Mouse (Mus musculus) skeletal muscle tissue, adult 2 months (tissue): ENCODE measurements around the gene Zdhhc5.

Source experiments
- DNase-seq: peaks from one replicate; pipeline ENCODE4 v3.0.0-alpha.2; 2012; ENCODE audit warnings: low read depth, low spot score

The Zdhhc5 gene

DNA sequence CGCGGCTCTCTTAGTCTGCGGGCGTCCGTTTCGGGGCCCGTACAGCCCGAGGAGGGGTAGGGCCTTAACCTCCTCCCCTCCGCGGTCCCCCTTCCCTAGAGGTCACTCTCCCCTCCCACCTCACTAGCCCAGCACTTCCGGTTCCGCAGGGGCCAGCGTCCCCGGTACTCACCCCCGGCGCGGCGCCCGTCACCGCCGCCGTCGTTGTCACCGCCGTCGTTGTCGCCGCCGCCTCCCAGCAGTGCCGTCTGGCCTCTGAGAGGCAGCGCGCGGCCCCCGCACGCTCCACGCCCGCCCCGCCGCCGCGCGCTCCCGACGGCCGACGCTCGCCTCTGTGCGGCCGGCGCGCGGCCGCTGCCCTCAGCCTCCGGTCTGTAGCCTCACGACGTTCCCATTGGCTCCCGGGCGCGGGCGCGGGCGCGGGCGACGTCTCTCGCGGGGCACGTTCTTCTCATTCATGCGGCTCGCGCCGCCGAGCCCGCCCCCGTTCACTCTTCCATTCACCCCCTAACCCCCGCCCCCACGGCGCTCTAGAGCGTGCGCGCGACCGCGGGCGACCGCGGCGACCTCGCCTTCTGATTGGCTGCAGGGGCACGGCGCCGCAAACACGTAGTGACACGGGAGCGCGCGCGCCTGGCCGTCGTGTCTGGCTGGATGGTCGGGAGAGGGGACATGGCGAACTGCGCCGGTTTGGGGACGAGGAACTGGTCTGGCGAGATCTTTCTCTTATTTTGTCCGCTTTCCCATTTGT lies at the start of gene Zdhhc5:
Gene Zdhhc5 (minus strand): TSS at position 370 of the 751 bp plus-strand sequence.
- DNase-seq: peak; percentile 98

DNA sequence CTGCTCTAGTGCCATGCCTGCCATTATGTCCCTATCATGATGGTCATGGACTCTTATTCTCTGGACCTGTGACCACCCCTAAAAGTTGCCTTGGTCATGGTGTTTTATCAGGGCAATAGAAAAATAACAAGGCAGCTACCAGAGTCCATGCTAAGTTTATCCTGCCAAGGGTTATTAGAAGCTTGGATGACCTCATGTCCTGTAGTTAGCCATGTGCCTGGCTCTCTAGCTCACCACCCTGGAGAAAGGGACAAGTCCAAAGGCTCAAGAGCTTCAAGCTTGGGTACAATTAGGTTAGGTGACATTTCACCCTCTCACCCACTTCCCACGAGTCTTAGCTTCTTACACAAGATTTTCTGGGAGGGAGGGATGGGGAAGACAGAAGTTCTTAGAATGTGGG lies 47.8 kb upstream of the Zdhhc5 start:
- no peak for DNase-seq

DNA sequence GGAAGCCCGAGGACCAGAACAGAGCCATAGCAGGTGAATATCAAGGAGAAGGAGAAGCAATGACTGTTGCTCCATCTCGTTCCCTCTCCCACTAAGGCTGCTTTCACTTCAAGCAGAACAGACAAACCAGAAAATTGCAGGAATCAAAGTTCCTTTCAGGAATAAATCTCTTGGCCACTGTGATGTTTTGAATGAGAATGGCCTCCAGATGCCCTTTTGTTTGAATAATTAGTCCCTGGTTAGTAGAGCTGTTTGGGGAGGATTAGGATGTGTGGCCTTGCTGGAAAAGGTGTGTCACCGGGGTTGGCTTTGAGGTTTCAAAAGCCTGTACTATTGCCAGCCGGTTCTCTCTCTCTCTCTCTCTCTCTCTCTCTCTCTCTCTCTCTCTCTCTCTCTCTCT lies 47.3 kb upstream of the Zdhhc5 start:
- DNase-seq: no peak

DNA sequence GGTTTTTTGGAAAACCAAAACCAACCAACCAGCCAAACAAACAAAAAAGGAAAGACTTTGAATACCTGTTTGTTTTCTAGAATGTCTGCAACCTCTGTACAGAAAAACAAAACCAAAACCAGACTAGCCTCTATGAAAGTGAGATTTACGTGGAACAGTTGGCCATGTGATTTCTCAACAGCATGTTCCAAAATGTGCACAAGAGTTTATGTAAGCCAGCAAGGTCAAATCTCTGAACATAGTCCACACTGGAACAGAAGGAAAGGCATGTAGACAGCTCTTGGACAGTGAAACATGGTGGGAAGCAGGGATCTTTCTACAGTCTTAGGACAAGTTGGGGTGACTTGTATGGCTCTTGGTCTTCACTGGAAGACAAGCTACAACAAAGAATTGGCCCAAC lies 46.9 kb upstream of the Zdhhc5 start:
- no peak for DNase-seq

DNA sequence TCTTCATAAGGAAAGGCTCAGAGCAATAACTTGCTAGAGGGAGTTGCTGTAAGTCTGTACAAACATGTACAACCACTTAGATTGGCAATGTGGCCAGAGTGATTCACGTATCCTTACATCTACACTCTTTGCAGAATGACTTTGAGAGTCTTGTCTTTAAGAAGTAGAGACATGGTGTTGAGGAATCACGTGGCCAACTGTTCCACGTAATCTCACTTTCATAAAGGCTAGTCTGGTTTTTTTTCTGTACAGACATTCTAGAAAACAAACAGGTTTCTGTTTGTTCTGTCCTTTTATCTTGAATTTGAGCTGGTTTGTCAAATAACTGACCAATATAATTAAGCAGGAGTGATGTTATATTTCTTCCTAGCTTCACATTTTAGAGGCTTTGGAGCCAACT lies 46.3 kb upstream of the Zdhhc5 start:
- DNase-seq: no peak

DNA sequence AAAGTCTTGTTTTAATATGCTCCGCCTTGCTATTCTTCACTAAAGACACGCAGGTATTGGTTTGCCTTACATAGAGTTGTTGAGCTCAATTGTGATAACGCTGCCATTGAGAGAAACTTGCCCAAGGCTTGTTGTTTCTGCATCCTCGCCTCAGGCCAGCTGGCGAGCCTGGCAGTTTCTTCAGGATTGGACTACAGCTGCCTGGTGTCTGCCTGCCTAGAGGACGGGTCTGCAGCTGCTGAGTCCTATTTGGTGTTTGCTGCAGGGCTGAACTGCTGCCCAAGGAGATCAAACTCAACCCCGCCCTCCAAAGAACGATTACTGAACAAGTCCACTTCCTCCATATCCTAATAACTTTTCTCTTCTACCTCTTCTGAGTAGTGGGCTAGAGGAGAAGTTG lies 45.8 kb upstream of the Zdhhc5 start:
- no peak for DNase-seq

DNA sequence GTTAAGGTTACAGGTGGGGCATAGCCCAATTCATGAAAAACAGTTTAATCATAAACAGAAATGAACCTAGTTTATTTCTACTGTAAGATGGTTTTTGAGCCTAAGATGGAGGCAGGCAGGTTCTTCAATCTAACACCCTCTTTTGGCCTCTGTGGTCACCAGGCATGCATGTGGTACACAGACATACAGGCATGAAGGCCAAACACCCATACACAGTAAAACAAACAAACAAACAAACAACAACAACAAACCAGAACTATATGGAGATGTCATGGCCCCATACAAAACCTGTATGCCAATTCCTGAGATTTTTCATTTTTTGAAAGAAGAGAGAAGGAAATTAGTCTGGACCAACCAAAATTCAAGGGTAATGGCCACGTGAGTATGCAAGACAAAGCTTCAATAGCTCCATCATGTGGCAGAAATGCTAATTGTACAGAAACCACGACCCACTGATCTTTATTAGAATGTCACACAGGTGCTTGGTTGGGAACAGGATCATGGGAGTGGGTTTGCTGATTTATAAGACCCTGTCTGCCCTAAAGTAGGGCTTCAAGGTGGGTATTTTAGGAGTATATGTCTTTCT lies 43.7 kb upstream of the Zdhhc5 start:
- no peak for DNase-seq

DNA sequence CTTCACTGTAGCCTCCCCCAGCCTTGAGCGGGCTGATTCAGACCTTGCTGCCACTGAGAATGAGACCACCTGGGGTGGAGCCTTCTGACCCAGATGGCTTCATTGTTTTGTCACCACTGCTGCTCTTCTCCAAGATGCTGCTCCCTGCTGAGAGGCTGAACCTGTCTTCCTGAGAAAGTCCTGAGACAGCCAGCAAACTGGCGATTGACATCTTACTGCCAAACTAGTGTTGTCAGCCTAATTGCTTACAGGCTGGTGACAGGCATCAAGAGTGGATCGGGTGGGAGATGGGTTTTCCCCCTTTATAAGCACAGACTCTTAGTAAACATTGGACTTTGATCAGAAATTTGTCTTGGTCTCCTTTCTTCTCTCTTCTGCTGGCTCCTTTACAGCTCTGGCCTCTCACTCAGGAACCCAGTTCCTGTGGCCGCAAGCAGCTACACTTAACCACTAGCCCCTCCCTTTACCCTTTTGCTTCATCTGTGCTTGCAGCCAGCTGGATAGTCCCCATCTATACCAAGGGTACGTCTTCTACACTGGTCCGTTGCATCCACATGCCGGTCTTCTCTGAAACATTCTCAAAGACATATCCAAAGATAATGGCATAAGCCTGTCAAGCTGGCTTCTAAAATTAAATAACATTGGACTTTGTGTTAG lies 42.2 kb upstream of the Zdhhc5 start:
- no peak for DNase-seq

DNA sequence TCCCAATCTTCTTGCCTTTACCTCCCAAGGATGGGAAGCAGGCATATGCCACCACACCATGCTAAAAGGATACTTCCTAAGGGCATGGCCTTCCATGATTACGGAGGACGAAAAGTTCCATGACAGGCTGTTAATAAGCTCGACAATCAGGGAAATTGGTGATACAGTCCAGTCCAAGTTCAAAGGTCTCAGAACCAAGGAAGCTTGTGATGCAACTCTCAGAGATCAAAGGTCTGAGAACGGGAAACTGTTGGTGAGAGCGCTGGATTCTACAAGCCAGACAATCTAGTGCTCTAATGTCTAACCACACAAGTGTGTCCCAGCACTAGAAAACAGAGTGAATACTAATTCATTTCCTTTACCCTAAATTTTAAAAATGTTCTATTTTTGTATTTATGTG lies 41.3 kb upstream of the Zdhhc5 start:
- no peak for DNase-seq

DNA sequence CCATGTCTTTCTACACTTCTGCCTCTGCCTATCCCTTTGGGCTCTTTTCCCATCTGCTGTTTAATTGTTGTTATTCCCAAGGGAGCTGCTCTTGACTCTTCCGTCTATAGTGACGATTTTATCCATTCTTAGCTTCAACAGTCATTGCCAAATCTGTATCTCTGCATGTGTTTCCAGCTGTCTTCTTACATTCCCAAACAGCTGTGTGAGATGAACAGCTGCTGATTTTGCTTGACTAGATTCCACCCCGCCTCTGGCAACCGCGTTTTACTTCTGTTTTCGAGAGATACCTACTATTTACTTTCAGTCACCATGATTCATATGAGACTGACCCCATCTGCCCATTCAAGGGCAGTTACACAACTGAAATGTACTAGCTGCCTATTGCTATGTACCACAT lies 35.1 kb upstream of the Zdhhc5 start:
- DNase-seq: no peak

DNA sequence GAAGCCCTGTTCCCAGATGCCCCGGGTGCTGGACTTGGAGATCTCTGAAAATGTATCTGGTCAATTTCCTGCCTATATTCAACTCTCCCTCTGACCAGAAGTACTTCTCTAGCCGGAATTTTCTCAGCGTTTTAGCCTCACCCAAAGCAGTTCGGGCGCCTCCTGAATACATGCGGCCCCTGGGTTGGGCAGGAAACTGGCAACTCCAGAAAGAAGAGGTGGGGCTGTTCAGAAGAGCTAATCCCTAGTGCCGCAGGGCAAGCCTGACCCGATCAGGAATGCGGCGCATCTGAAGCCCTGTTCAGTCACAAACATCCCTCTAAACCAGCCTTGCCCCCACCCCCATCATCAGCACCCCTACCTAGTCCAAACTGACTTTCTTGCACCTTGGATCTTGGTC lies 29.1 kb upstream of the Zdhhc5 start:
- no peak for DNase-seq

DNA sequence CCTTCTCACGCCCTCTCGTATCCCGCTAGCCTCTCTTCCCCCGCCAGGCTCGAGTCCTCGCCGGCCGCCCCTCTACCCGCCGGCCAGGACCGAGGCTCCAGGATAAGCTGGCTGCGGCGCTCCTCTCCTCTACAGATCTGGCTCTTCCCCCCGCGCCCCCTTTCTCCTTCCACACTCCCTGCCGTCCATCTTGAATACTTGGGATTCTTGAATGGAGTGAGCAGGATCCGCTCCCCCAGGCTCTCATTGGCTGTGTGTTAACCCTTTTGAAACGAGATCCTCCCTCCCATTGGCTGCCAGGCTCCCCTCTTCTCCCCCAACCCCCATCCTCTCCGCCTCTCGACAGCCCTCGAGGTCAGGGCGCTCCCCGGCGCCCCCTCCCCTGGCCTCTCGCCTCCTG lies 28.6 kb upstream of the Zdhhc5 start, which contains the start of gene Gm19426:
Gene Gm19426 (minus strand): TSS at position 95 of the 400 bp plus-strand sequence.
- DNase-seq: peak; percentile 51

DNA sequence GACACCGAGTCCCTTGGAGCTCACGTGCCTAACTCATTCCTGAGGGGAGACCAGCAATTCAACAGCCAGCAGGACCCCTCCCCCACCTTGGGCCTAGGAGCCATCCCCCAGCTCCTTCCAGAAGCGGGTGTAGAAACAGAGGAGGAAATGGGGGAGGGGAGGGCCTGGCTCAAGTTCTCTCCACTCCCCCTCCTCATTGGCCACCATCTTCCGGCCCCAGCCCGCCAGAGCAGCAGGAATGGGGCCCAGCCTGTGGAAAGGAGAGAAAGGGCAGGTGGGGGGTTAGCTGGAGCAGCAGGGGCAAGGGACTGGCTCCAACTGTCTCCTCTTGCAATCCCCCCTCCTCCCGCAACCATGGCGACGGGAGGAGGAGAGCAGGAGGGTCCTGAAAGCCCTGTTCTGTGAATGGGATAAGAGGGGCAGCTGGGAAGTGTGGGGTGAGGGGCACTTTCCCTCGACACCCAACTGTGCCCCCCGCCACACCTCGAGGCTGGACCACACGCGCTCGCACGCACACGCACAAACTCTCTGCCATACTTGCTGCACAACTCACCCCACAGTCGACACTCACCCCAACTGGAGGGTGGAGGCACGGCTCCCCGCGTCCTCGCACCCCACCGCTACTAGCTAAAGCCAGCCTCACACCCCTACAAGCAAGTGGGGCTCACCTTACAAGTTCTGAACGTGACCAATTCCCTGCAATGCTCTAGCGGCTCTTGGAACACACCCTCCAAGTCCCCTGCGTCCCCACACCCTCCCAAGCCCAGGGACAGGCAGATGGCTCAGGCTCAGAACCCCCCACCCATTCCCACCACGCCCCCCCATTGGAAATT lies 27.7 kb upstream of the Zdhhc5 start:
- no peak for DNase-seq

DNA sequence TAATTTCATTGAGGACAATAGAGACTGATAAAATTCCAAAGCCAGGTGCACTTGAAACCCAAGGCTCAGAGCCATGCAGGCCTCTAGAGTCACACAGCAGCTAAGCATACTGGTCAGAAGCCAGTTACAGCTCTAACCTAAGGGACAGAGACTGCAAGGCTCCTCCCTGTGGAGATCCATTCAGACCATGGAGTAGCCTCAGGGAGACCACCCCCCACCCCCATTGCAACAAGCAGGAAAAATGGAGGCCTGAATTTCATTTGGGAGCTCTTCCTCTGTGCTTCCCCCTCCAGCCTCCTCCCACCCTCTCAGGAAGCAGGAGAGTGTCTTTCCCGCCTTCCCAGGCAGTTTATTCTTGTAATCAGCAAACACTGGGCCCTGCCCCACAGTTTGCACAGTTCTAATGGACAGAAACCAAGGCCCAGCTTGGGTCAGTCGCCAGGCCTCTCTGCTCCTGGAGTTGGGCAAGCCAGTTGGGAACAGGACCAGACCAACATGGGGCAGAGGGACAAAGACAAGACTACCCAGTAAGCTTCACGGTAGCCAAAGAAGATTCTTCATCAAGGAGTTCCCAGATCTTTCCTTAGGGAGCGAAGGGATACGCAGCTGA lies 27.0 kb upstream of the Zdhhc5 start:
- no peak for DNase-seq

DNA sequence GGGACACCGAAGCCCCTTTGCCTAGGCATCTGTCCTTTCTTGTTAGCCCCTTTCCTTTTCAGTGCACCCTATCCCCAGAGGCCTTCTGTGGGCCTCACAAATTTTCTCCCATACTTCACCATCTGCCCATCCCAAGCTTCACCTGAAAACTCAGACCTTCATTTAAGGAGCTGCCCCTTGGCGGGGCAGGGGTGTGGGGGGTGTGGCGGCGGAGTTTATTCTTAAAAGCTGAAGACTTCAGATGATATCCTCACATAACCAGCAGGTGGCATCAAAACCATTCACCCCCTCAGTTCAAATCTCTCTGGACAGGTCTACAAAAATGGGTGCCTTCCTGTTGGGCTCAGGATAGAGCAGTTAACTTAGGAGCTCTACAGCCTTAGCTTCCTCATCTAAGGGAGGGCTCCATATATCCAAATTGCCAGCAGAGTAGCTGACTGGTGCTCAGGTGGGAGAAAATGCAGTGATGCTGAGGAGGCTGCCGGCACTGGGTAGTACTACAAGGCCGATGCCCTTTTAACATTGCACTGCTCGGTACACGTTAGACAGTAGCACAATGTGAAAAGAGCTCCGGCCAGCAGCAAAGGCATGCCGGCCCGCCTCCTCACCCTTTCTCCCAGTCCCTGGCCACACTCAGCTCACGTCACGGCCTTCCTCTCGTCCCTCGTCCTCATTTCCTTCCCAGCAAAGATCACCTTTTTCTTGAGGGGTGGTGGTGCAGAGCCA lies 25.8 kb upstream of the Zdhhc5 start:
- no peak for DNase-seq

DNA sequence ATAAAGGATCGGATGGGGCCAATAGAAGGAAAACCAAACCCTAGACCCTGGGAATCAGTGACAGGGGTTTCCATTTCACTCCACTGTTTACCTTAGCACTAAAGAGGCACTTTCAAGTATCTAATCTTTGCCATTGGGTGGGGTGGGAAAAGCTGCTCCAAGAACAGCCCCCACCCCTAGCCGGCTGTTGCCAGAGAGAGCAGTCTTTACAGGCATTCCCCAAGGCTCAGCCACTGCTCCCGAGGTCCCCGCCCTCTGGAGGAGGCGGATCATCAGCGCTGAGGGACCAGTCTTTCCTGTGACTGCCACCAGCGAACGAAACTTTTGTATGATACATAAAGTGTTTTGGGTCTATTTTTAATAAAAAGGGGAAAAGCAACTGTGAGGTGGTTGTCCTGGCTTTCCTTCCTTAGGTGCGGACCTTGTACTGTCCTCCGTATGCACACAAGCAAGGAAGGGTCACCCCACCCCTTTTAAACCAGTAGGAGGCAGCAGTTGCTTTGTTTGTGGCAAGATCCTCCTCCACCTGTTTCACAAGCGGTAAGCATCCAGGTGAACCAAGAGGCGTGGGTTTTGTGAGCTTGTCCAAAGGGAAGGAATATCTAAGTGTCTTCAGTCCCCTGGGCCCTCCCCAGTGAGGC lies 23.4 kb upstream of the Zdhhc5 start:
- DNase-seq: no peak

DNA sequence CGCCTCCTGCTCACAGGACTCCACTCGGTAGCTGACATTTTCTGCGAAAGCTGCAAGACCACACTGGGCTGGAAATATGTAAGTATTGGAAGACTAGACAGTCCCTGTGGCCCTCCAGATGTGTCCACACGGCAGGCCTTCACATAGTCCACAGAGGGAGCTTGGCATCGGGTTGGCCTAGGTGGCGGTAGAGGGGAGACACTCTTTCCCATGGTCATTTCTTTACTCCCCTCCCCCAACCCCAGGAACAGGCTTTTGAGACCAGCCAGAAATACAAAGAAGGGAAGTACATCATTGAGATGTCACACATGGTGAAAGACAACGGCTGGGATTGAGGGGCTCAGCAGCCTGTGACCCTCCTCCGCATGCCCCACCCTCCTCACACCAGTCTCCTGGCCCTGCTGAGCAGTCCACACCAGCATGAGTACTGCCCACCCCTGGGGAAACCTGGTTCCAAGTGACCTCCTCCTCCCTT lies 22.5 kb upstream of the Zdhhc5 start:
- no peak for DNase-seq

DNA sequence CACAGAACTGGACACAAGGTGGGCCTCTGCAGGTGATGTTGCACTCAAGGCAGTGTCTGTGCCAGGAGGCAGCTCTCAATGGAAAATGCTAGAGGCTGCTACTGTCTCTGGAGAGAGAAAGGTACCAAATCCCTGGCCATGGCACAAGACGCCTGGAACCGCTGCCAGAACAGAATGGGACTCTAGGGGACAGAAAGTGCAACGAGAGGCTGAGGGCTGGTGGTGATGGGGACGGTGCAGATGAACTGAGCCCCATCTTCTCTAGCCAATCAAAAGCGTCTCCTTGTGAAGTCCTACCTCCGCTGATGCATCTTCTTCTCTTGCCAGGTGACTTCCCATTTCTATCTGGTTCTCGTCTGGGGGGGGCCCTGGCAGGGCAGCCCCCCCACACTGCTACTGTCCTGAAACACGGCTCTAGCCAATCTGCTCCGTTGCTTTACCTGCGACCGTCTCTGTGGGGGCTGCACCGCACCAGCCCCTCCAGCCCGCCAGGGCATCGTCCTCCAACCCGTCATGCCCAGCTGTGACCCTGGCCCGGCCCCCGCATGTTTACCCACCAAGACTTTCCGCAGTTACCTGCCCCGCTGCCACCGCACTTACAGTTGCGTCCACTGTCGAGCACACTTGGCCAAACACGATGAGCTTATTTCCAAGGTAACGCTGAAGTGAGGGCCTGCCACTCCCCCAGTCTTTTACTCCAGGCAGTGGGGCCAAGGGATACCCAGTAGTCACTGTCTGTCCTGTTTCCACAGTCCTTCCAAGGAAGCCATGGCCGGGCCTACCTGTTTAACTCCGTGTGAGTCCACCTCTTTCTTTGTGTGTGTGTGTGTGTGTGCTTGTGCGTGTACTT lies 21.6 kb upstream of the Zdhhc5 start:
- no peak for DNase-seq

DNA sequence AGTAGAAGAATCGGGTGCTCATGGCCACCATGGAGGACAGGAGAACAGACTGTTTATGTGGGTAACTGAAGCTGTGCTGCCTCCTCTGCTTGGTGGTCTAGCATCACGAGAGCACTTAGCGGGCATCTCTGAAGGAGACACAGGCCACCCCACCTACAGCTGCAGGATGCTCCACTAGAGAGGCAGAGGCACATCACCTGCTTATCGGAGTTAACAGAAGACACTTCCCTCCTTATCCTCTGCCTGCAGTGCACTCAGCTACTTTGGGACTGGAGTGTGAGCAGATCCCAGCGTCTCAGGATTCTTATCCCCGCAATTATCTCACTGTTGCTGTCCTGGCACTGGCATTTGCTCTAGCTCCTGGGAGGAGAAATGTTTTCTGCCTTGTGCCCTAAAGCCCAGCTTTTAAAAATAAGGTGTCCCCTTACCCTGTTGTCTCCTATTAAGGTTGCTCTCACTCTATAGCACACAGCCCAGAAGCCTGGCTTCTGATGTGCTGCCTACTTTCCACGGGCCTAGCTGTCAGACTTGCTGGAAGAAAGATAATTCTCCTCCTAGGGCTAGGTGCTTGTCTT lies 20.5 kb upstream of the Zdhhc5 start:
- no peak for DNase-seq
